Mouse (Mus musculus): ENCODE measurements around the gene Dapk2.

DNA sequence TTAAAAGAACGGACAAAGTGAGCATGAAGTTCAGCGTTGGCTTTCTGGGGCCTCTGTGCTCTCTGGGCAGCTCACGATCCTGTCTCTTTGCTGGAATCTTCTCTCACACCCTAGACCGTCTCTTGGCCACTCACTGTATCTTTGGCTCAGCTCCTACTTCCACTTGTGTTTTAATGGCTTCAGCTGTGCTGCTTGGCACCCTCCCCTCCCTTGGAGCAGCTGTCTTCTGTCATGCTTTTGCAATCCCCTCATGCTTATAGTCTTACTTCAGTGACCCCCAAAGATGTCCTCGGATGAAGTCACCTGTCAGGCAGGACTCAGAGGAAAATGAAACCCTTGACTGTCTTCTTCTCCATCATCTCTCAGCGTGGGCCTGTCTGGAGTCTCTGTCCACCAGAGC is 91.3 kb downstream of the Dapk2 start:
- TF ChIP-seq CTCF (IDR thresholded peaks at IDR 0.05; ENCODE audit: insufficient read depth, low read depth, low read length) (no peak), POLR2A (IDR thresholded peaks at IDR 0.05; ENCODE audit: insufficient read depth, low read depth, low read length) (no peak)

Data from olfactory bulb, adult 2 months (tissue).